Mouse (Mus musculus): ENCODE data around the gene Npas1. TPM values are rescaled to one million over a fixed set of nuclear protein-coding genes. Genes with fewer than 3 reads are reported as not detected.
A peak's percentile ranks its signal among the peaks of the same experiment; 100 is the strongest.

The Npas1 gene
- polyA plus RNA-seq, 1 experiment = not detected

DNA sequence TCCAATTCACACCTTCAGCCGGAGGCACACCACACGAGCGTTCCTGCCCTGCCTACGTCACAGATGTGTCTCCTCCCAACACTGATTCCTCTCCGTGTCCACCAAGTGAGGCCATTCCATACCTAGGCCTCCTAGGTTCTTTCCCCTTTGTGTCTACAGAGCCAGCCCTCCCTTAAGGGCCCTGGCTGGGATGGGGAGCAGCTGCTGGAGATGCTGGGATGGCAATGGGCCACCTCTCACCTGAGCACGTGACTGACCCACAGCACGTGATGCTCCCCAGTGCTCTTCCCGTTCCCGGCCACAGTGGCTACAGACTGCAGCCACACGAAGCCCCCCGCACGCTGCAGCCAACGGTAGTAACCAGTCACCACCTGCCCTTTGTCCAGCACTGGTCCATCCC, 17.0 kb downstream of the Npas1 start:
- Histone ChIP-seq H3K27ac (ENCODE audit: insufficient read depth, low read depth, low read length) (no peak overlapping the region), H3K4me1 (ENCODE audit: control insufficient read depth, insufficient read depth, low read length) (no peaks in the 10 kb centered on the region), H3K4me3 (ENCODE audit: insufficient read depth, low read length) (no peak overlapping the region)
- TF ChIP-seq POLR2A (IDR thresholded peaks at IDR 0.05; ENCODE audit: borderline replicate concordance, low read depth, low read length) = no peak

DNA sequence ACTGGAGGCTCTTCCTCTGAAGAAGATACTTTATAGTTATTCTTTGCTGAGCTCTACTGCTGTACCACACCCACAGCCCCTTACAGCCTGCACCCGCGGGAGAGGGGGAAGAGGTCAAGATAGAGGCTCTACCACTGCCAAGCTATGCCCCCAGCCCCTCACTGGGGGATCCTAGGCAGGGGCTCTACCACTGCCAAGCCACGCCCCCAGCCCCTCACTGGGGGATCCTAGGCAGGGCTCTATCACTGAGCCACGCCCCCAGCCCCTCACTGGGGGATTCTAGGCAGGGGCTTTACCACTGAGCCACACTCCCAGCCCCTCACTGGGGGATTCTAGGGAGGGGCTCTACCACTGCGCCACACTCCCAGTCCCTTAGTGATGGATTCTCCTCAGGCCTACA, 21.2 kb downstream of the Npas1 start:
- Histone ChIP-seq H3K4me1 (ENCODE audit: control insufficient read depth, insufficient read depth, low read length) (peaks cover 8% of the 10 kb centered on the region), H3K27ac (ENCODE audit: insufficient read depth, low read depth, low read length) (no peak overlapping the region), H3K4me3 (ENCODE audit: insufficient read depth, low read length) (no peak overlapping the region)
- no peak for TF ChIP-seq CTCF (IDR thresholded peaks at IDR 0.05; ENCODE audit: low read depth, low read length)
- TF ChIP-seq POLR2A (IDR thresholded peaks at IDR 0.05; ENCODE audit: borderline replicate concordance, low read depth, low read length) = no peak

DNA sequence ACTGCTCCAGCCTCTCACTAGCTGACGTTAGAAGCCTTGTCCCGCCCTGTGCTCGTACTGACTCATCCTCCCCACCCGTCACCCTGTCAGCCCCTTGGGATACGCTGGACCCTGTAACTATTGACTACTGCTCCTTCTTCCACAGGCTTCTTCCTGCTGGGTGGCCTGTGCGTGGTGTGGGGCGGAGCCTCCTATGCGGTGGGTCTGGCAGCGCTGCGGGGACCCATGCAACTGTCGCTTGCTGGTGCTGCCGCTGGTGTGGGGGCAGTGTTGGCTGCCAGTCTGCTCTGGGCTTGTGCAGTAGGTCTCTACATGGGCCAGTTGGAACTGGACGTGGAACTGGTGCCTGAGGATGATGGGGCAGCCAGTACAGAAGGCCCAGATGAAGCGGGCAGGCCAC, 22.5 kb downstream of the Npas1 start:
- TF ChIP-seq CTCF (IDR thresholded peaks at IDR 0.05; ENCODE audit: low read depth, low read length) = no peak
- TF ChIP-seq POLR2A (IDR thresholded peaks at IDR 0.05; ENCODE audit: borderline replicate concordance, low read depth, low read length) = no peak
- Histone ChIP-seq H3K4me1 (ENCODE audit: control insufficient read depth, insufficient read depth, low read length) (peaks cover 8% of the 10 kb centered on the region), H3K4me3 (ENCODE audit: insufficient read depth, low read length) (no peak overlapping the region), H3K27ac (ENCODE audit: insufficient read depth, low read depth, low read length) (no peak overlapping the region)

DNA sequence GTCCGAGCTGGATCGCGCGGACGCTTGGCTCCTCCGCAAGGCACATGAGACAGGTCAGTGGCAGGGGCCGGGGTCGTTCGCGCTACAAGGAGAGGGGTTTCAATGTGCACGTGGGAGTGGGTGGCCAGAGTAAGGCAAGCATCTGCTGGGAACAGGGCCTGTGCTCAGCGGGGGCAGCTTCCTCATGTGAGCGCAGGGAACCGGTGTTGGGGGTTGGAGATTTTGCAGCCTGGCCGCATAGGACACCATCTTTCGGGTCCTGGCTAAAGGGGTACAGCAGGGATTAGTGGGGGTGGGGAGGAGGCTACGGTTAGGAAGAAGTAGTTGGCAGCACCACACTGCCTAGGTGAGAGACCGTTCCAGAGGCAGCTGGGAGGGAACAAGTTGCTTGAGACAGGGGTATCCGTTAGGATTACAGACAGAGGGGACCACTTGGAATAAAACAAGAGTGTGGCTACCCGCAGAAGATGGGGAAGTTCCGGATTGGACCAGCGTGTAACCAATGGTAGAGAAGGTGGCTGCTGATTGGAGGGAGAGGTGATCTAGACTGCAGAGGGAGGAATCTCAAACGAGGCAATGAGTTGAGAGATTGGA, 24.3 kb downstream of the Npas1 start:
- TF ChIP-seq CTCF (IDR thresholded peaks at IDR 0.05; ENCODE audit: low read depth, low read length) = no peak
- TF ChIP-seq POLR2A (IDR thresholded peaks at IDR 0.05; ENCODE audit: borderline replicate concordance, low read depth, low read length) = no peak
- H3K4me3 ChIP-seq (ENCODE audit: insufficient read depth, low read length) = peak overlapping the region; percentile 91
- H3K27ac ChIP-seq (ENCODE audit: insufficient read depth, low read depth, low read length) = 0 out of 2 replicates have a peak overlapping the region, but pooled peaks have one; percentile 18
- H3K4me1 ChIP-seq (ENCODE audit: control insufficient read depth, insufficient read depth, low read length) = peaks cover 8% of the 10 kb centered on the region

DNA sequence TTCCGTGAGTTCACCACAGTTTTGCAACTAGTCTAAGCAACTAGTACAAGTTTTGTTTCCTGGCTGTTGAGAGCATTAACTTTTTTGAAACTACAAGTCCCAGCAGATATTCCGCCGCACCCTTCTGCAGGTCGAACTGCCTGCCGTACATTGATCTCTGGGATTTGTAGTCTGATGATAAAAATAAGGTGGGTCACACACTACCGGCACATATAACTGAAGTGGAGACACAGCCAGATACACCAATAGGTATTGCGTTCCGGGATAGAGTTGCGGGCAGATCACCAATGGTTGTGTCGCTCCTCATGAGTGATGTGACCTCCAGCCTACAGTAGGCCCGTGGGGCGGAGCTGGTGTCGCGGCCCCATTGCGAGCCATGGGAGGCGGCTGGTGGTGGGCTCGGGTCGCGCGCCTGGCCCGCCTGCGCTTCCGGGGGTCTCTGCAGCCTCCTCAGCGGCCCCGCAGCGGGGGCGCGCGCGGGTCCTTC, 24.9 kb downstream of the Npas1 start, which contains the start of gene Tmem160:
TSS of gene Tmem160 (plus strand) at position 193 of the 487 bp plus-strand sequence.
- peak within 1 kb of the TSS; percentile 91 for H3K4me3 ChIP-seq (ENCODE audit: insufficient read depth, low read length)
- peaks cover 8% of the 10 kb centered on the region for H3K4me1 ChIP-seq (ENCODE audit: control insufficient read depth, insufficient read depth, low read length)
- TF ChIP-seq CTCF (IDR thresholded peaks at IDR 0.05; ENCODE audit: low read depth, low read length) (no peak), POLR2A (IDR thresholded peaks at IDR 0.05; ENCODE audit: borderline replicate concordance, low read depth, low read length) (no peak)
- 0 out of 2 replicates have a peak within 1 kb of the TSS, but pooled peaks have one; percentile 18 for H3K27ac ChIP-seq (ENCODE audit: insufficient read depth, low read depth, low read length)

DNA sequence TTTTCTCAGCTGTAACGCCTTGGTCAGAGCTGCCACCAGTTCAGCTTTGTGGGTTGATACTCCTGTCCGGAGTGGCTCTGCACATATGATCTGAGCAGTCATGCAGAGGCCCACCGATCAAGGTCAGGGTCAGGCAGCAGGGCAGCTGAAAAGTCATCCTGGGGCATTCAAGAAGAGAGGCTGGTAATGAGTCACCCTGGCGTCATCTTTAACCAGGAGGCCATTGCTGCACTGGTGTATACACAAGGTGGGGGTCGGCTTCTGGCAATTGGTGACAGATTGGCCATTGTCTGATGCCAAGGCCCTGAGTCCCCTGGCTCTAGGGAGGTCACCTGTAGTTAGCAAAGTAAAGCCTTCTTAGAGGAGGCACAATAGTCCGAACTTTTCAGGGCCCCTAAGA, 25.9 kb downstream of the Npas1 start:
- H3K4me3 ChIP-seq (ENCODE audit: insufficient read depth, low read length) = no peak overlapping the region
- H3K27ac ChIP-seq (ENCODE audit: insufficient read depth, low read depth, low read length) = no peak overlapping the region
- H3K4me1 ChIP-seq (ENCODE audit: control insufficient read depth, insufficient read depth, low read length) = peaks cover 8% of the 10 kb centered on the region
- TF ChIP-seq POLR2A (IDR thresholded peaks at IDR 0.05; ENCODE audit: borderline replicate concordance, low read depth, low read length) (no peak), CTCF (IDR thresholded peaks at IDR 0.05; ENCODE audit: low read depth, low read length) (no peak)

DNA sequence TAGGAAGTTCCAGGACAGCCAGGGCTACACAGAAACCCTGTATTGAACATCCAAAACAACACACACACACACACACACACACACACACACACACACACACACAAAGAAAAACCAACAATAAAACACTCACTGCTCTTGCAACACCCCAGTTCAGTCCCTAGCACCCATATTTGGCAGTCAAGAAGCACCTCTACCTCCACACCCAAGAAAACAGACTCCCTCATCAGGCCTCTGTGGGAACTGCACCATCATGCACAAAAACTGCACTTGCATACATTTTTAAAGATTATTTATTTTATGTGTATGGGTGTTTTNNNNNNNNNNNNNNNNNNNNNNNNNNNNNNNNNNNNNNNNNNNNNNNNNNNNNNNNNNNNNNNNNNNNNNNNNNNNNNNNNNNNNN, 36.3 kb downstream of the Npas1 start:
- Histone ChIP-seq H3K4me1 (ENCODE audit: control insufficient read depth, insufficient read depth, low read length) (no peaks in the 10 kb centered on the region), H3K27ac (ENCODE audit: insufficient read depth, low read depth, low read length) (no peak overlapping the region), H3K4me3 (ENCODE audit: insufficient read depth, low read length) (no peak overlapping the region)
- TF ChIP-seq POLR2A (IDR thresholded peaks at IDR 0.05; ENCODE audit: borderline replicate concordance, low read depth, low read length) (no peak), CTCF (IDR thresholded peaks at IDR 0.05; ENCODE audit: low read depth, low read length) (no peak)

GRCm38 (mm10) chr7:16435088-16435487, 42.4 kb downstream of the Npas1 start:
- Histone ChIP-seq H3K4me1 (ENCODE audit: control insufficient read depth, insufficient read depth, low read length) (no peaks in the 10 kb centered on the region), H3K27ac (ENCODE audit: insufficient read depth, low read depth, low read length) (no peak overlapping the region), H3K4me3 (ENCODE audit: insufficient read depth, low read length) (no peak overlapping the region)
- TF ChIP-seq CTCF (IDR thresholded peaks at IDR 0.05; ENCODE audit: low read depth, low read length) (no peak), POLR2A (IDR thresholded peaks at IDR 0.05; ENCODE audit: borderline replicate concordance, low read depth, low read length) (no peak)

DNA sequence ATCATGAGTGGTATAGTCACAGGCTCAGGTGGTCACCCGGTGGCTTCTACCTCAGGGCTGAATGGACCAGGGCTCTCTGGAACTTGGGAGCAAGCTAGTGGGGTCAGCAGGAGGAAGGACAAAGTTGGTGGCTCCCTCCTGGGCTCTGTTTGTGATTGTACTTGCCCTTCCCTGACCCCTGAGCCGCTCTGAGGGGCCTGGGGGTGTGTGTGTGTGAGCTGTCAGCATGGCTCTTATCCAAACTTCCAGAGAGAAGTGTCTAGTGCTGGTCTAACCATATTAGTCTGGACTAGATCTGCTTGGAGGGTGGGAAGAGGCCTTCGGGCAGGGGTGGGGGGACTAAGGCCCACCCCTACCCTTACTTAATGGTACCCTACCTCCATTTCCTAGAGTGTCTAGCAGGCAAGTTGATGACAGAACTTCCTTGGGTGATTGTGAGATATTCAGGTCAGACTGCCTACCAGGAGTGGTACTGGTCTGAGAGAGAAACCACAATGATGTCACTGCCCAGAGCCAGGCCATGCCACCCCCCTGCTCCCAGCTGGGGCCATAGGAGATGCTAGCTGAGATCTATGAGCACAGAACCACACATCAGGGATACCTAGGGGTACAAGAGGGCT, 44.1 kb downstream of the Npas1 start:
- Histone ChIP-seq H3K27ac (ENCODE audit: insufficient read depth, low read depth, low read length) (no peak overlapping the region), H3K4me1 (ENCODE audit: control insufficient read depth, insufficient read depth, low read length) (no peaks in the 10 kb centered on the region), H3K4me3 (ENCODE audit: insufficient read depth, low read length) (no peak overlapping the region)
- TF ChIP-seq POLR2A (IDR thresholded peaks at IDR 0.05; ENCODE audit: borderline replicate concordance, low read depth, low read length) = no peak
- TF ChIP-seq CTCF (IDR thresholded peaks at IDR 0.05; ENCODE audit: low read depth, low read length) = no peak

DNA sequence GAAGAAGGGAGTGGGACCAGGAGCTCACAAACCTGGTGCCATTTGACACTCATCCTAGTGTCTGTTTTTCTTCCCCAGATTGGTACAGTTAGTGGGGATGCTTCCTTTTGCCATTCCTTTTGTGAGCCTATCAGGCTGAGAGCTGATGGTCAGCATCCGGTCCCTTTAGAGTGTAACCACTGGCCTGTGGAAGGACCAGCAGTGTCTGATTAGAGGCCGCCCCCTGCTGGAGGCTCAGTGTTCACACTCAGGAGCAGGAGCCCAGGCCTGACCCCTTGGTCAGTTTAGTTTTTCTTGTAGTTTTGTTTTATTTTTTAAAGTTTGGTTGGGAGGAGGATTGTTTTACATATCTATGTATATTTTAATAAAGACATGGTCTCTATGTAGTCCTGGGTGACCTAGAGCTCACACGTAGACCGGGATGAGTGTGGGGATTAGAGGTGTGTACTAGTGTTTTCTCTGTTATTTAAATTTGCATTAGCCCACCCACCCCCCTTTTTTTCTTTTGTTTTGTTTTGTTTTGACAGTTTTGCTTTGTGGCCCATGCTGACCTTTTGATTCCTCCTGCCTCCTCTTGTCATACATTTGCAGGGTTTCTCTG, 51.3 kb downstream of the Npas1 start:
- TF ChIP-seq CTCF (IDR thresholded peaks at IDR 0.05; ENCODE audit: low read depth, low read length) (peak; percentile 61), POLR2A (IDR thresholded peaks at IDR 0.05; ENCODE audit: borderline replicate concordance, low read depth, low read length) (no peak)
- H3K27ac ChIP-seq (ENCODE audit: insufficient read depth, low read depth, low read length) = no peak overlapping the region
- H3K4me3 ChIP-seq (ENCODE audit: insufficient read depth, low read length) = no peak overlapping the region
- no peaks in the 10 kb centered on the region for H3K4me1 ChIP-seq (ENCODE audit: control insufficient read depth, insufficient read depth, low read length)

Data from bone marrow macrophage, adult 2 months (primary cell).